Mouse (Mus musculus) MEL (cell line): ENCODE results near the gene Gm4737. TPM values are rescaled to one million over a fixed set of nuclear protein-coding genes. Genes with fewer than 3 reads are reported as not detected.

Source experiments
- DNase-seq: peaks from one replicate; pipeline ENCODE4 v3.0.0; 2011; ENCODE audit warnings: low read depth, low spot score
- H3K27ac ChIP-seq: 2 replicates; pipeline ENCODE4 v1.5.1; 2012; ENCODE audit warnings: low read depth, mild to moderate bottlenecking, control low read depth, low read length, moderate library complexity; ENCODE audit not compliant: control insufficient read depth
- H3K27me3 ChIP-seq, 2 experiments: fragments of 150-350 bp in 1 of 2; sonication (generic) in 1 of 2; 2 replicates each; pipeline ENCODE4 v1.6.1; 2012; ENCODE audit warnings: low read length in 2 of 2, mild to moderate bottlenecking in 2 of 2, improper control_type of control experiment in 1 of 2, moderate library complexity in 1 of 2; ENCODE audit not compliant: insufficient read depth in 2 of 2, control insufficient read depth in 1 of 2
- H3K36me3 ChIP-seq, 2 experiments: 2 replicates each; pipeline ENCODE4 v1.6.1; 2012 to 2014; ENCODE audit warnings: low read length in 2 of 2, improper control_type of control experiment in 1 of 2, inconsistent platforms in 1 of 2, mild to moderate bottlenecking in 1 of 2; ENCODE audit not compliant: insufficient read depth in 2 of 2, control insufficient read depth in 1 of 2
- H3K4me1 ChIP-seq, 2 experiments: fragments of 150-350 bp in 1 of 2; sonication (generic) in 1 of 2; 2 replicates each; pipeline ENCODE4 v1.6.1; 2012; ENCODE audit warnings: low read length in 2 of 2, improper control_type of control experiment in 1 of 2, mild to moderate bottlenecking in 1 of 2; ENCODE audit not compliant: insufficient read depth in 2 of 2, control insufficient read depth in 1 of 2
- H3K4me3 ChIP-seq, 2 experiments: fragments of 150-350 bp in 1 of 2; sonication (generic) in 1 of 2; 2 replicates each; pipeline ENCODE4 v1.5.1; 2012; ENCODE audit warnings: low read depth in 2 of 2, low read length in 2 of 2, mild to moderate bottlenecking in 2 of 2, moderate library complexity in 2 of 2, control low read depth in 1 of 2, improper control_type of control experiment in 1 of 2; ENCODE audit not compliant: control insufficient read depth in 1 of 2, insufficient read depth in 1 of 2
- H3K79me2 ChIP-seq: 2 replicates; pipeline ENCODE4 v1.6.1; 2012; ENCODE audit warnings: mild to moderate bottlenecking, low read length, moderate library complexity; ENCODE audit not compliant: control insufficient read depth, poor library complexity, insufficient read depth
- H3K9ac ChIP-seq: 2 replicates; pipeline ENCODE4 v1.6.1; 2012; ENCODE audit warnings: low read depth, mild to moderate bottlenecking, control low read depth, low read length, moderate library complexity; ENCODE audit not compliant: control insufficient read depth, poor library complexity, severe bottlenecking
- H3K9me3 ChIP-seq: fragments of 150-350 bp; sonication (generic); replicated peaks from 2 replicates; pipeline ENCODE4 v1.6.1; 2012; ENCODE audit warnings: mild to moderate bottlenecking, low read length, improper control_type of control experiment, moderate library complexity; ENCODE audit not compliant: insufficient read depth
- CHD2 ChIP-seq: IDR thresholded peaks from 2 replicates; pipeline ENCODE4 v1.6.1; 2011; ENCODE audit warnings: low read length, improper control_type of control experiment
- EP300 ChIP-seq, 2 experiments: IDR thresholded peaks; 2 replicates each; pipeline ENCODE4 v1.6.1; 2011; ENCODE audit warnings: improper control_type of control experiment in 2 of 2, low read length in 2 of 2, low read depth in 1 of 2, mild to moderate bottlenecking in 1 of 2
- KAT2A ChIP-seq: conservative IDR thresholded peaks from 2 replicates; pipeline ENCODE4 v1.6.1; 2012; ENCODE audit warnings: low read depth, low read length, improper control_type of control experiment, inconsistent platforms
- MAFK ChIP-seq: IDR thresholded peaks from 2 replicates; pipeline ENCODE4 v1.6.1; 2011; ENCODE audit warnings: low read depth, mild to moderate bottlenecking, low read length, improper control_type of control experiment, borderline replicate concordance
- MAX ChIP-seq: IDR thresholded peaks from 2 replicates; pipeline ENCODE4 v1.6.1; 2011; ENCODE audit warnings: low read length, improper control_type of control experiment
- MEF2A ChIP-seq: IDR thresholded peaks from 2 replicates; pipeline ENCODE4 v1.6.1; 2014; ENCODE audit warnings: low read depth, mild to moderate bottlenecking, inconsistent platforms, low read length, improper control_type of control experiment; ENCODE audit not compliant: poor library complexity, insufficient replicate concordance, severe bottlenecking; ENCODE audit errors: extremely low read depth
- MXI1 ChIP-seq: IDR thresholded peaks from 2 replicates; pipeline ENCODE4 v1.6.1; 2011; ENCODE audit warnings: mild to moderate bottlenecking, low read depth, low read length, improper control_type of control experiment
- MYB ChIP-seq: IDR thresholded peaks from 2 replicates; pipeline ENCODE4 v1.6.1; 2011; ENCODE audit warnings: mild to moderate bottlenecking, low read depth, low read length, improper control_type of control experiment
- MYC ChIP-seq: IDR thresholded peaks from 2 replicates; pipeline ENCODE4 v1.6.1; 2011; ENCODE audit warnings: low read depth, mild to moderate bottlenecking, low read length, improper control_type of control experiment, moderate library complexity
- POLR2AphosphoS5 ChIP-seq: IDR thresholded peaks from 2 replicates; pipeline ENCODE4 v1.6.1; 2012; ENCODE audit warnings: low read depth, borderline replicate concordance, mild to moderate bottlenecking, inconsistent platforms, low read length, moderate library complexity, mixed read lengths
- RAD21 ChIP-seq: IDR thresholded peaks from 2 replicates; pipeline ENCODE4 v1.6.1; 2011; ENCODE audit warnings: mild to moderate bottlenecking, low read depth, low read length, improper control_type of control experiment
- RCOR1 ChIP-seq: IDR thresholded peaks from 2 replicates; pipeline ENCODE4 v1.6.1; 2012; ENCODE audit warnings: low read depth, mild to moderate bottlenecking, inconsistent platforms, low read length, improper control_type of control experiment
- SMC3 ChIP-seq: IDR thresholded peaks from 2 replicates; pipeline ENCODE4 v1.6.1; 2011; ENCODE audit warnings: low read depth, low read length, improper control_type of control experiment
- TCF12 ChIP-seq: IDR thresholded peaks from 2 replicates; pipeline ENCODE4 v1.6.1; 2014; ENCODE audit warnings: low read depth, mild to moderate bottlenecking, inconsistent platforms, low read length, improper control_type of control experiment, moderate library complexity
- USF1 ChIP-seq: IDR thresholded peaks from 2 replicates; pipeline ENCODE4 v1.6.1; 2014; ENCODE audit warnings: low read depth, mild to moderate bottlenecking, inconsistent platforms, low read length, improper control_type of control experiment, moderate library complexity
- ZKSCAN1 ChIP-seq: IDR thresholded peaks from 2 replicates; pipeline ENCODE4 v1.6.1; 2012; ENCODE audit warnings: low read depth, mild to moderate bottlenecking, inconsistent platforms, low read length, improper control_type of control experiment, moderate library complexity
- ZNF384 ChIP-seq: IDR thresholded peaks from 2 replicates; pipeline ENCODE4 v1.6.1; 2012; ENCODE audit warnings: low read depth, mild to moderate bottlenecking, inconsistent platforms, low read length, improper control_type of control experiment
- polyA plus RNA-seq, 2 experiments: library from polyadenylated mRNA; stranded (reverse) in 1 of 2; unstranded in 1 of 2; fragments of >175 nt in 1 of 2; fragments of >200 nt in 1 of 2; gene quantifications; 2 replicates each; pipeline versions ENCODE4 v1.2.1 to v1.2.4; 2012; ENCODE audit warnings: low replicate concordance in 2 of 2, low read depth in 1 of 2; ENCODE audit not compliant: insufficient read length in 2 of 2, insufficient read depth in 1 of 2, missing spikeins in 1 of 2
- total RNA-seq: library from RNA; depleted of rRNA; stranded (reverse); fragments of 300-350 nt; gene quantifications from 2 replicates; pipeline ENCODE4 v1.2.3, GENCODE M21; 2012

The Gm4737 gene
- total and polyA plus RNA-seq, 3 experiments = 27.6 to 124 (median 103) TPM

DNA sequence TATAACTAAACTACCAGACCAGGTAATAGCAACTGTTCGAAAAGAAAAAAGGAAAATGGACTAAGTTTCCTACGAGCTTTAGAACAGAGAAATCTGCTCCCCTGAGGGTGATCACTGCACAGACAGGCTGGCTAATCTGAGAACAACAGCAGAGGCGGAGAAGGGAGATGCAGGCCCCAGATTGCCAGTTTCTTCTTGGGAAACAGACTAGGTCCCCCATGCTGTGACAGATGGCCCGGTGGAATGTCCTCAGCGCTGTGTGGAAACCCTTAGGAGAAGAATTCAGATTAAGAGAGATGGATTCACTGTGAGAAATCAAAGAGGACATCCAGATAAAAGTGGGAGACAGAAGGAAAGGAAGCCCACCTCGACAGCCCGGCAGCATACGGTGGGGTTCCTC lies 45.3 kb downstream of the Gm4737 start:
- no peak overlapping the region for H3K27ac ChIP-seq
- no peak for TF ChIP-seq MAFK
- no peak for TF ChIP-seq TCF12
- TF ChIP-seq MAX = no peak
- TF ChIP-seq MEF2A = no peak
- no peak for TF ChIP-seq MXI1
- no peak for TF ChIP-seq RCOR1
- no peak for TF ChIP-seq KAT2A
- no peak for TF ChIP-seq MYB
- TF ChIP-seq USF1 = no peak
- TF ChIP-seq ZNF384 = no peak
- no peak for TF ChIP-seq RAD21
- TF ChIP-seq, all 39 proteins: peak for 0
- H3K4me1 ChIP-seq = no peaks in the 10 kb centered on the region
- DNase-seq = no peak
- H3K9me3 ChIP-seq = no peaks in the 10 kb centered on the region
- no peak overlapping the region for H3K9ac ChIP-seq
- H3K4me3 ChIP-seq = no peak overlapping the region
- no peaks in the 10 kb centered on the region for H3K27me3 ChIP-seq
- no peaks in the 10 kb centered on the region for H3K79me2 ChIP-seq
- H3K36me3 ChIP-seq = no peaks in the 10 kb centered on the region

DNA sequence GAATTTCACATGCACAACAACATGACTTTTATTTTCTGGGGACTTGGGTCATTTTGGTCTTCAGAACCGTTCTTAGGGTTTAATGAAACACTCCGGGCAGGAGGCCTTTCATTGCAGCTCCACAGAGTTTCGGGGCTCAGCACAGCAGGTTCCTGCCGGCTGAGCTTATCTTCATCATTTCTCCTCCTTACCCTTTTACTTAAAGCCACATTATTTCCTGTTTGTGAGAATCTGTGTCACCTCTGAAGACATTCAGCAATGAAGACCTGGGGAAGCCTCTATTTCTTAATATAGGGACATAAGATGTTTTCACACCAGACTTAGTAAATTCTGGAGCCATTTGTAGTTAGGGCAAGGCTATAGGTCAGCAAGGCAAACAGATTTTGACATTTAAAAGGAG lies 47.4 kb downstream of the Gm4737 start:
- Histone ChIP-seq H3K27ac (no peak overlapping the region), H3K27me3 (no peaks in the 10 kb centered on the region), H3K9ac (no peak overlapping the region), H3K4me3 (no peak overlapping the region), H3K9me3 (no peaks in the 10 kb centered on the region), H3K4me1 (no peaks in the 10 kb centered on the region), H3K36me3 (no peaks in the 10 kb centered on the region), H3K79me2 (no peaks in the 10 kb centered on the region)
- TF ChIP-seq MXI1 = no peak
- no peak for TF ChIP-seq CHD2
- TF ChIP-seq RAD21 = no peak
- no peak for TF ChIP-seq TCF12
- no peak for TF ChIP-seq MAFK
- no peak for TF ChIP-seq ZKSCAN1
- no peak for TF ChIP-seq SMC3
- TF ChIP-seq MYC = no peak
- no peak for DNase-seq

DNA sequence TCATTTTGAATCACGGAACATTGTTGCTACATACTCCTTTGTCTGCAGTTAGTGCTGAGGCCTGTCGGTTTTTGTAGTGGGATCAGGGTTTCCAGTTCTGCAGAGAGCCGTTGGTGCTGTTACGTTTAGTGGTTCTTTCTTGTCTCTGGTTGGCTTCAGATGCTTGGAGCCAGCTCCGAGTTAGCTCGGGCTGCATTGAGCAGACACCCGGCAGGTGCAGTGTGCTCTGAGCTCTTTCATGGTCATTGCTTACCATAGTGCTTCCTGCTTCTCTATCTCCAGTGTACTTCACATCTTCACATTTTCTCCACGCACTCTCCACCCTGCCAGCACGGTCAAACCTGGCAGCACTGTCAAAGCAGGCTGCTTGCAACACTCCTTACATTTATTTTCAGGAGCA lies 50.4 kb downstream of the Gm4737 start:
- TF ChIP-seq MYC (no peak), USF1 (no peak), EP300 (IDR thresholded peaks at IDR 0.05; ENCODE audit: low read depth in 1 of 2, low read length in 2 of 2) (no peak), MAX (no peak), POLR2AphosphoS5 (no peak)
- TF ChIP-seq, all 39 proteins: peak for 0
- no peaks in the 10 kb centered on the region for H3K36me3 ChIP-seq
- no peaks in the 10 kb centered on the region for H3K27me3 ChIP-seq
- no peak overlapping the region for H3K27ac ChIP-seq
- H3K9ac ChIP-seq = no peak overlapping the region
- H3K9me3 ChIP-seq = no peaks in the 10 kb centered on the region
- H3K4me3 ChIP-seq = no peak overlapping the region
- H3K79me2 ChIP-seq = no peaks in the 10 kb centered on the region
- no peak for DNase-seq
- H3K4me1 ChIP-seq = no peaks in the 10 kb centered on the region
